Mouse (Mus musculus): ENCODE measurements at regions not wholly inside any gene's neighbourhood (a gene's known extent, or its start where the extent isn't known, plus 50 kb on each side); places are given as distances from the start of the nearest gene placed in this dataset.
A peak's percentile ranks its signal among the peaks of the same experiment; 100 is the strongest.
"Not testable (repeated sequence)": the region's sequence is repeated elsewhere in the genome, so short reads cannot be mapped to it uniquely, and the experiment has no call there.

DNA sequence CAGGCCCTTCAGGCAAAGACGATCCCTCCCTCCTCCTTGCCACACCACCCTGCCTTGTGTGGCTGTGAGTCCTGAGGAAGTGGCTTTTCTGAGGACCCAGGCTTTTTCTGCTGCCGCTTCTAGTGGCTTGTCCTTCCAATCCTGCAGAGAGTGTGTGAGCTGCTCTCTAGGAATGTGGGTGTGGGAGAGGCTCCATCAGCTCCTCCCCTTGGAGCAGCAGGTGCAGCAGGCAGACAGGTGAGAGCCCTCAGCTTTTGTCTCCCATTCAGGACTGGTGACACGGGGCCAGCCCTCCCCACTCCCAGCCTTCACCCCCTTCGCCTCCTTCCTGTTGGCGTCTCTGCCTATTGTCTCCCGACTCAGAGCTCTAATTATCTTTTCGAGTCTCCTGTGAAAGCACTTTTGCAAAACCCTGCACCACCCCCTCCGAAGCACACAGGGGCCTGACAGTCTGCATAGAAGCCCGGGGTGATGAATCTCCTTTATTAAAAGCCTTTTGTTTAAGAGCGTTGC lies 150.8 kb upstream of the A430005L14Rik start:
- H3K4me3 ChIP-seq (replicated peaks; ENCODE audit: low read length): no peak overlapping the region
- H3K9me3 ChIP-seq (replicated peaks; ENCODE audit: control insufficient read depth, low read length): no peaks in the 10 kb centered on the region
- no peaks in the 10 kb centered on the region for H3K27me3 ChIP-seq (ENCODE audit: control insufficient read depth, insufficient read depth, low read length)
- ATAC-seq (ENCODE audit: insufficient read depth, low FRiP score): peak; percentile 56; the same call in 1 of the 2 replicates
- no peak overlapping the region; the same call in 1 of the 2 replicates for H3K9ac ChIP-seq (ENCODE audit: low read length)
- WGBS: 4% methylated on average over 10 of the region's 10 CpGs
- H3K4me1 ChIP-seq (ENCODE audit: control insufficient read depth, insufficient read depth, low read length): peaks cover 6% of the 10 kb centered on the region; the same call in 1 of the 2 replicates
- peak overlapping the region; percentile 30 for H3K4me2 ChIP-seq (ENCODE audit: low read depth, low read length)
- no peaks in the 10 kb centered on the region for H3K36me3 ChIP-seq (ENCODE audit: control insufficient read depth, insufficient read depth, low read length)
- no peak overlapping the region for H3K27ac ChIP-seq (ENCODE audit: low read length)

DNA sequence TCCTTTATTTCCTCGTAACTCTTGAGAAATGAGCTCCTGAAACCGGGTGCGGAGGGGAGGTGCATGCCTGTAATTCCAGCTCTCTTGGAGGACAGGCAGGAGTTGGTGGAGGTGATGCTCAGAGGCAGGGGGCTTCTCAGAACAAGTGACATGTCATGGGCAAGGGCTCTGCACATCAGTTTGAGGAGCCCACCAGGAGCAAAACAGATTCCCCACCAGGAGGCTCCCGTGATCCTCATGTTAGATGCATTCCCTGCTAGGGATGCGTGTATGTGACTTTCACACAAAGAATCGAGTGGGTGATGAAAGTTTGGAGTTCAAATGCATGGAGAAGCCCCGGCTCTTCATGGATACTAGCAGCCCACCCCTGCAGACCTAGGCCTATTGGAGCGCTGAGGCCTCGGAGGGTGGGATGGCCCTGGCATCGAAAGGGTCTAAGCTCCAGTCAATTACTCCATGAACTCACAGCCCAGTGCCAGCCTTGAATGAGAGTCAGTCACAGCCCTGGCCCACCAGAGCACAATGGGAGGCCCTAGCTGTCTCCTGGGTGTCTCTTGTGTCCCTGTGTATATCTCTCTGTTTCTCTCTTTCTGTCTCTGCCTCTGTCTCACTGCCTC lies 150.1 kb upstream of the A430005L14Rik start:
- WGBS: 26% methylated on average over 10 of the region's 10 CpGs

DNA sequence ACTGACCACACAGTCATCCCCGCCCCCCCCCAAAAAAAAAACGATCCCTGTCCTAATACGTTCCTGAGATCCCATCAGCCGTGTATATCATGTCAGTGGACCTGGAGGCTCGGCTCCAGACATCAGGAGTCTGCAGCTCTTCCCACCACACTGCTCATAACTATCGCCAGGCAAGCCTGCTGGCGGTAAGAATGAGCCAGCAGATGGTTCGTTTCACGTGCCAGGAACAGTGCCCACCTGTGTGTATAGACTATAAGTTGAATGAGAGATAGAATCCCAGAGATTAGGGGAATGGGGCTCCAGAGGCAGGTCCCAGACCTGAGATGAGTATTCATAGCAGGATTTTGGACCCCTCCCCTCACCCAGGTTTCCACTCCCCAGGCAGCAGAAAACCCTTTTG lies 144.2 kb upstream of the A430005L14Rik start:
- no peaks in the 10 kb centered on the region for H3K4me1 ChIP-seq (ENCODE audit: control insufficient read depth, insufficient read depth, low read length)
- no peak for ATAC-seq (ENCODE audit: insufficient read depth, low FRiP score)
- H3K27ac ChIP-seq (ENCODE audit: low read length): no peak overlapping the region
- H3K9me3 ChIP-seq (replicated peaks; ENCODE audit: control insufficient read depth, low read length): no peaks in the 10 kb centered on the region
- H3K27me3 ChIP-seq (ENCODE audit: control insufficient read depth, insufficient read depth, low read length): no peaks in the 10 kb centered on the region
- WGBS: 79% methylated on average over 9 of the region's 9 CpGs
- H3K4me2 ChIP-seq (ENCODE audit: low read depth, low read length): no peak overlapping the region
- H3K4me3 ChIP-seq (replicated peaks; ENCODE audit: low read length): no peak overlapping the region
- no peaks in the 10 kb centered on the region for H3K36me3 ChIP-seq (ENCODE audit: control insufficient read depth, insufficient read depth, low read length)
- H3K9ac ChIP-seq (ENCODE audit: low read length): no peak overlapping the region

More for the DNA sequence above, 150.1 kb upstream of the A430005L14Rik start:
- Histone ChIP-seq H3K9ac (ENCODE audit: low read length) (no peak overlapping the region; the same call in 1 of the 2 replicates), H3K36me3 (ENCODE audit: control insufficient read depth, insufficient read depth, low read length) (no peaks in the 10 kb centered on the region), H3K9me3 (replicated peaks; ENCODE audit: control insufficient read depth, low read length) (no peaks in the 10 kb centered on the region), H3K4me3 (replicated peaks; ENCODE audit: low read length) (no peak overlapping the region), H3K27me3 (ENCODE audit: control insufficient read depth, insufficient read depth, low read length) (no peaks in the 10 kb centered on the region), H3K4me2 (ENCODE audit: low read depth, low read length) (peak overlapping the region; percentile 30), H3K4me1 (ENCODE audit: control insufficient read depth, insufficient read depth, low read length) (peaks cover 6% of the 10 kb centered on the region; the same call in 1 of the 2 replicates), H3K27ac (ENCODE audit: low read length) (no peak overlapping the region)
- ATAC-seq (ENCODE audit: insufficient read depth, low FRiP score): no peak

DNA sequence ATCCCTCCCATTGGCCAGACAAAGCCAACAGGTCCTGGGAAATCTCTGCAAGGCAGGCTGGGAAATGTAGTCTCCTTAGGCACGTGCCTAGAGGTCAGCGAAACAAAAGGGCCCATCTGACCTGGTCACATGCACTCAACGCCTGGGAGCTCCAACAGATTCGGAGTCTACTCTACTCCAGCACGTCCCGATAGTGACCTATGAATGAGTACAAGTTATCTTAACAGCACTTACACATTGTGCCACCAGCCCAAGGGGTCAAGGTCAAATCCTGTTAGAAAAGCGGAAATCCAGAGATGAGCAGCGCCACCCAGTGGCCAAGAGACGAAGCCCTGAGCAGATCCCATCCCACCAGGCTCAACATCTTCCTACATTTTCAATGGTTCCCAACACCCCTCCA lies 129.1 kb upstream of the A430005L14Rik start:
- 45% methylated on average over 9 of the region's 9 CpGs for WGBS
- Histone ChIP-seq H3K36me3 (ENCODE audit: control insufficient read depth, insufficient read depth, low read length) (no peaks in the 10 kb centered on the region), H3K27me3 (ENCODE audit: control insufficient read depth, insufficient read depth, low read length) (no peaks in the 10 kb centered on the region), H3K9ac (ENCODE audit: low read length) (no peak overlapping the region), H3K4me2 (ENCODE audit: low read depth, low read length) (no peak overlapping the region), H3K4me1 (ENCODE audit: control insufficient read depth, insufficient read depth, low read length) (no peaks in the 10 kb centered on the region), H3K27ac (ENCODE audit: low read length) (no peak overlapping the region), H3K4me3 (replicated peaks; ENCODE audit: low read length) (no peak overlapping the region), H3K9me3 (replicated peaks; ENCODE audit: control insufficient read depth, low read length) (no peaks in the 10 kb centered on the region)
- ATAC-seq (ENCODE audit: insufficient read depth, low FRiP score): no peak

DNA sequence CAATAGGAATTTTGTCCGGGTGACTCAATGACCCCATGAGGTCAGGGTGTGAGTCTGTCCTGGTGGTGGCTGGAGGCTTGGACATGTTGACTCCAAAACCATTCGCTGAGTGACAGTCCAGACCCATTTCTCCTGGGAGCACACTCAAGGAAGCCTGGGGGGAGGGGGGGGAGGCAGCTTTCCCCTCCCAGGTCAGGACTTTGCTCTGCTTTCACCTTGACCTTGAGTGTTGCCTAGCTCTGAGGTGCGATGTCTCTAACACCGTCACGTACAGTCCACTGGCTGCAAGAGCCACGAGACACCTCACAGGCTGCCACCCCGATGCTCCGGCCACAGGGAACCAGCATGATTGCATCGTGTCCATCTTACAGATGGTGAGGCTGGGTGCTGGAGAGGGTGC lies 127.3 kb upstream of the A430005L14Rik start:
- Histone ChIP-seq H3K4me3 (replicated peaks; ENCODE audit: low read length) (no peak overlapping the region), H3K4me2 (ENCODE audit: low read depth, low read length) (no peak overlapping the region), H3K36me3 (ENCODE audit: control insufficient read depth, insufficient read depth, low read length) (no peaks in the 10 kb centered on the region), H3K9me3 (replicated peaks; ENCODE audit: control insufficient read depth, low read length) (no peaks in the 10 kb centered on the region), H3K27me3 (ENCODE audit: control insufficient read depth, insufficient read depth, low read length) (no peaks in the 10 kb centered on the region), H3K27ac (ENCODE audit: low read length) (no peak overlapping the region), H3K9ac (ENCODE audit: low read length) (no peak overlapping the region), H3K4me1 (ENCODE audit: control insufficient read depth, insufficient read depth, low read length) (no peaks in the 10 kb centered on the region)
- no peak for ATAC-seq (ENCODE audit: insufficient read depth, low FRiP score)
- 88% methylated on average over 9 of the region's 9 CpGs for WGBS

DNA sequence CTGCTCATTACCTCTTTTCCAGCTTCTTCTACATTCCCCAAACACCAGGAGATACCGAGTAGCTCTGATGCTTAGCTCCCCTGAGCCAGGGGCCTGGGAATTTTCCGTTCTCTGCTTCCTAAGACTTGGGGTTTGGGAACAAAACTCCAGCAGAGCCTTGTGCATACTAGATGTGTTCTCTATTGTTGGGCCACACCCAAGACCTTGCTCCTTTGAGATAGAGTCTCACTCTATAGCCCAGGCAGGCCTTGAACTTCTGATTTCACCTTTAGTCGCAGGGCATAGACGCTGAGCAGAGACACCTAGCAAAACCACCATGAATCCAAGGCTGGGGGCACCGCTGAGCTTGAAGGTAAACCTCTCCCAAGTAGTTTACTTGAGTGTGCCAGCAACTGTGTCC lies 126.5 kb upstream of the A430005L14Rik start:
- no peak overlapping the region for H3K27ac ChIP-seq (ENCODE audit: low read length)
- H3K9me3 ChIP-seq (replicated peaks; ENCODE audit: control insufficient read depth, low read length): no peaks in the 10 kb centered on the region
- H3K9ac ChIP-seq (ENCODE audit: low read length): no peak overlapping the region
- H3K27me3 ChIP-seq (ENCODE audit: control insufficient read depth, insufficient read depth, low read length): no peaks in the 10 kb centered on the region
- H3K36me3 ChIP-seq (ENCODE audit: control insufficient read depth, insufficient read depth, low read length): no peaks in the 10 kb centered on the region
- no peak overlapping the region for H3K4me3 ChIP-seq (replicated peaks; ENCODE audit: low read length)
- 80% methylated on average over 5 of the region's 5 CpGs for WGBS
- H3K4me1 ChIP-seq (ENCODE audit: control insufficient read depth, insufficient read depth, low read length): no peaks in the 10 kb centered on the region
- H3K4me2 ChIP-seq (ENCODE audit: low read depth, low read length): no peak overlapping the region
- no peak for ATAC-seq (ENCODE audit: insufficient read depth, low FRiP score)

DNA sequence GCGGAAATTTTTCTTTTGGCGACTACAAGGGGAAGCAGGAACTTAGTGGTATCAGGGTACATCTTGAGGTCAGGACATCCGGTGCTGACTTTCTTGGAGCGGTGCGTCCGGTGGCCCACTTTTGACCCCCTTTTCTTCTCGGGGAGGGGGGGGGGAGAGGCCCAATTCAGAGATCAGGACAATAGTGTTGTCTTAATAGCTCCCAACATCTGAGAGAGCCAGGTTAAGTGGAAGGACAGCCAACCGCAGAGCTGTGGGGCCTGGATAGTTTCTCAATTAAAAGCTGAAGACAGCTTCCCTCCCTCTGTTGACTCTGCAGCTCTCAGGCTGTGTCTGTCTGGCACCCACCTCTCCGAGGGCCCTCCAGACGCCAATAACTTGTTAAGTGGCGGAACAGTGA lies 125.8 kb upstream of the A430005L14Rik start:
- 77% methylated on average over 10 of the region's 11 CpGs for WGBS
- not testable (repeated sequence) for H3K36me3 ChIP-seq (ENCODE audit: control insufficient read depth, insufficient read depth, low read length); H3K27me3 ChIP-seq (ENCODE audit: control insufficient read depth, insufficient read depth, low read length); H3K4me2 ChIP-seq (ENCODE audit: low read depth, low read length); ATAC-seq (ENCODE audit: insufficient read depth, low FRiP score); H3K4me1 ChIP-seq (ENCODE audit: control insufficient read depth, insufficient read depth, low read length); H3K9me3 ChIP-seq (replicated peaks; ENCODE audit: control insufficient read depth, low read length); H3K9ac ChIP-seq (ENCODE audit: low read length); H3K4me3 ChIP-seq (replicated peaks; ENCODE audit: low read length); H3K27ac ChIP-seq (ENCODE audit: low read length)

DNA sequence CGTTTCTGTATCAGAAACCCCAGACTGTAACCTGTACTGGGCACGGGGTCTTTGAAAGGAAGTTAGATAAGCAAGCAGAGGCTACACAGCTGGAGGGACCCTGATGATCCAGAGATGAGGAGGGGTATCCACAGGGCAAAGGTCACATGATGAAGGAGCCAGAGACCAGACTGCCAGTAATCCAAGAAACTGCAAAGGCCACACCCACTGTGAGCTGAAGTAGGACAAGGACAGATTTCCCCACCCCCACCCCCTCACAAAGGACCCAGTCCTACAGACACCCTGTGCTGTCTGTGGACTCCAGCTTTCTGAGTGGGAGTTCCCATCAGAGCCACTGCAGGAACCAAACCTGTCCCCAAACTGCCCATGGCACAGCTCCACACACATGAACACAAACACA lies 124.9 kb upstream of the A430005L14Rik start:
- H3K4me3 ChIP-seq (replicated peaks; ENCODE audit: low read length): no peak overlapping the region
- no peak overlapping the region for H3K4me2 ChIP-seq (ENCODE audit: low read depth, low read length)
- ATAC-seq (ENCODE audit: insufficient read depth, low FRiP score): no peak
- no peaks in the 10 kb centered on the region for H3K36me3 ChIP-seq (ENCODE audit: control insufficient read depth, insufficient read depth, low read length)
- H3K27ac ChIP-seq (ENCODE audit: low read length): no peak overlapping the region
- 61% methylated on average over 2 of the region's 2 CpGs for WGBS
- H3K9ac ChIP-seq (ENCODE audit: low read length): no peak overlapping the region
- H3K4me1 ChIP-seq (ENCODE audit: control insufficient read depth, insufficient read depth, low read length): no peaks in the 10 kb centered on the region
- H3K9me3 ChIP-seq (replicated peaks; ENCODE audit: control insufficient read depth, low read length): no peaks in the 10 kb centered on the region
- H3K27me3 ChIP-seq (ENCODE audit: control insufficient read depth, insufficient read depth, low read length): no peaks in the 10 kb centered on the region

DNA sequence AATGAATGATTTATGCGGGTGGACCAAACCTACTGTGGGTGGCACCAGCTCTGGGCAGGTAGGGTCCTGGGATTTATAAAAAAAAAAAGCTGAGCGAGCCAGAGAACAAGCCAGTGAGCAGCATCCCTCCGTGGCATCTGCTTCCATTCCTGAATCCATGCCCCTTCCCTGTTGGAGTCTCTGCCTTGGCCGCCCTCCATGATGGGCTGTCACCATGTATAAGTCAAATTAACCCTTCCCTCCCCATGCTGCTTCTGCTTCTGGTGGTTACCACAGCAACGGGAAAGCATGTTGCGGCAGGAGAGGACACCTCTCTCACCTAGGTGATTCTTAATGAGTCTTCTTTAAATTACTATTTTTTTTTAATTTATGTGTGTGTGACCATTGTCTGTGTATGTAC lies 112.3 kb upstream of the A430005L14Rik start:
- H3K9me3 ChIP-seq (replicated peaks; ENCODE audit: control insufficient read depth, low read length): no peaks in the 10 kb centered on the region
- WGBS: 82% methylated on average over 6 of the region's 6 CpGs
- ATAC-seq (ENCODE audit: insufficient read depth, low FRiP score): no peak
- no peak overlapping the region for H3K4me3 ChIP-seq (replicated peaks; ENCODE audit: low read length)
- H3K9ac ChIP-seq (ENCODE audit: low read length): no peak overlapping the region
- no peak overlapping the region for H3K27ac ChIP-seq (ENCODE audit: low read length)
- H3K4me2 ChIP-seq (ENCODE audit: low read depth, low read length): no peak overlapping the region
- H3K27me3 ChIP-seq (ENCODE audit: control insufficient read depth, insufficient read depth, low read length): no peaks in the 10 kb centered on the region
- no peaks in the 10 kb centered on the region for H3K36me3 ChIP-seq (ENCODE audit: control insufficient read depth, insufficient read depth, low read length)
- no peaks in the 10 kb centered on the region for H3K4me1 ChIP-seq (ENCODE audit: control insufficient read depth, insufficient read depth, low read length)

Measured in stomach, embryonic 16.5 days (tissue).